Mouse (Mus musculus): ENCODE results near the gene Myl6b.
"Not testable (repeated sequence)": the region's sequence is repeated elsewhere in the genome, so short reads cannot be mapped to it uniquely, and the experiment has no call there.

Gene Myl6b

DNA sequence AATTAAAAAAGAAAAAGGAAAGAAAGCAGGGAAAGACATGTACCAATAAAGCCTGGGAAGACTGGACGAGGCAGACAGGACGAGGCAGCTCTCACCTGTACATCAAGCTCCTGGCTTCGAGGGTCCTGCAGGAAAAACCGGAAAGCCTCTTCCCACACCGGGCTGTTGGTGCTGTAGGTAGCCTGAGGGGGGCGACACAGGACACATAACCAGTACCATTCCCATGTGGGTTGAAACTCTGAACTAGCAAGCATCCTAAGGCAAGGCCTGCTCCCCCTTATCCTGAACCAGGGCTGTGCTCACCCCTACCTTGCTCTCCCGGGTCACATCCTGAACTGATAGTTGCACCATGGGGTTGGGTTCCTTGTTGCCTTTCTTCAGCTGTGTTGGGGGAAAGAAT lies 20.3 kb upstream of the Myl6b start:
- peak; percentile 35; the same call in 1 of the 2 replicates for ATAC-seq (ENCODE audit: low TSS enrichment)

DNA sequence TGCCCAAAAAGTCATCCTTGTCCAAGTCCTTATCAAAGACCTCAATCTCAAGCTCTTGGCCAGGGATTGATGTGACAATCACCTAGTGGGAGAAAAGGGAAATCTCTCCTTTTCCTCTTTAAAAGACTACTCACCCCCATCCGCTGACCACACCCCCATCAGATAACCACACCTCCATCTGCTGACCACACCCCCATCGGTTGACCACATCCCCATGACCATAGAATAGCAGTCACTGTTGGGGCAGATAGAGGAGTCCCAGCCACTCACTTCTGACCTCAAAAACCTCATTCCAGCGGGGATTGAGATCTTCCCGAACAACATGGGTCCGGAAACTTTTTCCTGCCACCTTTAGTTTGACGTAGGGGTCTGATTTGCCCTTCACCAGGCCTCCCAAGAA lies 18.2 kb upstream of the Myl6b start:
- ATAC-seq (ENCODE audit: low TSS enrichment), result no peak

- ATAC-seq (ENCODE audit: low TSS enrichment), result no peak
Observed at GRCm38 (mm10) chr10:128516029-128516428, 17.5 kb upstream of the Myl6b start.

DNA sequence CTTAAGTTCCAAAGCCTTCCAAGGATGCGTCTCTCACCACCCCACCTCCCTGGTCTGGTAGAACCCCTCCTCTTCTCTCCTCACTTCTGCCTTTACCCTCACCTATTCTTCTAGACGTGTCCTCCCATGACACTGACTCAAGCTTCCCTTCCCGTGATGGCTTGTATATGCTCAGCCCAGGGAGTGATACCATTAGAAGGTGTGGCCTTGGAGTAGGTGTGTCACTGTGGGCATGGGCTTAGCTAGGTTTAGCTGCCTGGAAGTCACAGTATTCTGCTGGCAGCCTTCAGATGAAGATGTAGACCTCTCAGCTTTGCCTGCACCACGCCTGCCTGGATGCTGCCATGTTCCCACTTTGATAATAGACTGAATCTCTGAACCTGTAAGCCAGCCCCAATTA lies 16.6 kb upstream of the Myl6b start:
- ATAC-seq (ENCODE audit: low TSS enrichment), result no peak

GRCm38 (mm10) chr10:128511761-128512160 lies 13.3 kb upstream of the Myl6b start:
- ATAC-seq (ENCODE audit: low TSS enrichment), result no peak

DNA sequence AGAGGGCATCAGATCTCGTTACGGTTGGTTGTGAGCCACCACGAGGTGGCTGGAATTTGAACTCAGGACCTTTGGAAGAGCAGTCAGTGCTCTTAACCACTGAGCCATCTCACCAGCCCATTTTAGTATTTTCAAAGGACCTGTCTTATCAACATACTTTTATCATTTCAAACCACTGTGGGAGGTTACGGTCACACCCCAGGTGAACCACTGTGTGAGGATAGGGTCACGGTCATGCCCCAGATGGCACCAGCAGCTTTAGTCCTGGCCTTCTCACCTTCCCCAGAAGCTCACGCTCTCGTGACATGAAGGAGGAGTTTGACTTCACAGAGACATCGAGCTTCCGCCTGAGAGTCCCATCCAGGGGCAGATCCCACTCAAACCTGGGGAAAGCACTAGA lies 12.7 kb upstream of the Myl6b start:
- ATAC-seq (ENCODE audit: low TSS enrichment), result no peak

GRCm38 (mm10) chr10:128510301-128510700 lies 11.8 kb upstream of the Myl6b start:
- ATAC-seq (ENCODE audit: low TSS enrichment), result no peak

GRCm38 (mm10) chr10:128509831-128510230 lies 11.3 kb upstream of the Myl6b start:
- no peak for ATAC-seq (ENCODE audit: low TSS enrichment)

- no peak for ATAC-seq (ENCODE audit: low TSS enrichment)
Observed at GRCm38 (mm10) chr10:128509203-128509602, 10.7 kb upstream of the Myl6b start.

DNA sequence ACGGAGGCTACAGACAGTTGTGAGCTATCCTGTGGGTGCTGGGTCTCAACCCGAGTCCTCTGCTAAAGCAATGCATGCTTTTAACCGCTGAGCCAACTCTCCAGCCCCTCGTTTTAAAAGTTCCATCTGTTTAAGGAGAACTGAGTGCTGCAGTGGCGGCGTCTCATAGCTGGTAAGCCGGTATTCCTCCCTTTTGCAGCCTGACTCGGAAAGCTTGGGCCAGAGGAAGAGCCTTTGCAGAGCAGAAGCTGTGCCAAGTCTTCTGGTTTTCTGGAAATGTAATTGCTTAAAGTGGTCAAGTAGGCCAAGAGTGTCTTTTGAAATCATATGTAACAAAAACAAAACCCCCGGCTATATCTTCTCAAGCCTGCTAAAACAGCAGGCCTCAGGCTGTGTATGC lies 9.8 kb upstream of the Myl6b start:
- ATAC-seq (ENCODE audit: low TSS enrichment), result no peak

DNA sequence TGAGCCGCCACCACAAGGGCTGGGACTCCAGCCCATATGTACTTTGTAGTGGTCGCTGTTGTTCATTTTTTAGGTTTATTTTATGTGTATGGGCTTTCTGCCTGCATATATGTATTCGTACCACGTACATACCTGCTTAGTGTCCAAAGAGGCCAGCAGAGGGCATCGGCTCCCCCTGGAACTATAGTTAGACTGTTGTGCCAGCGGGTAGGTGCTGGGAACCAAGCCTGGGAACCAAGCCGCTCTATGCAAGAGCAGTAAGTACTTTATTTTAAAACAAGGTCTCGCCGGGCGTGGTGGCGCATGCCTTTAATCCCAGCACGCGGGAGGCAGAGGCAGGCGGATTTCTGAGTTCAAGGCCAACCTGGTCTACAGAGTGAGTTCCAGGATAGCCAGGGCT lies 7.5 kb upstream of the Myl6b start:
- ATAC-seq (ENCODE audit: low TSS enrichment), result no peak

DNA sequence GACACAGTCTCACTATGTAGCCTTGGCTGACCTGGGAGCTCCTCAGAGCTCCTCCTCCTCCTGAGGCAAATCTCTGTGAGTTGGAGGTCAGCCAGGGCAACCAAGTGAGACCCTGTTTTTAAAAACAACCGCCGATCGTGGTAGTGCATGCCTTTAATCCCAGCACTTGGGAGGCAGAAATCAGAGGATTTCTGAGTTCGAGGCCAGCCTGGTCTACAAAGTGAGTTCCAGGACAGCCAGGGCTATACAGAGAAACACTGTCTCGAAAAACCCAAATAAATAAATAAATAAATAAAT lies 6.8 kb upstream of the Myl6b start:
- not testable (repeated sequence) for ATAC-seq (ENCODE audit: low TSS enrichment)

- no peak for ATAC-seq (ENCODE audit: low TSS enrichment)
Observed at GRCm38 (mm10) chr10:128504641-128505370, 6.3 kb upstream of the Myl6b start.

DNA sequence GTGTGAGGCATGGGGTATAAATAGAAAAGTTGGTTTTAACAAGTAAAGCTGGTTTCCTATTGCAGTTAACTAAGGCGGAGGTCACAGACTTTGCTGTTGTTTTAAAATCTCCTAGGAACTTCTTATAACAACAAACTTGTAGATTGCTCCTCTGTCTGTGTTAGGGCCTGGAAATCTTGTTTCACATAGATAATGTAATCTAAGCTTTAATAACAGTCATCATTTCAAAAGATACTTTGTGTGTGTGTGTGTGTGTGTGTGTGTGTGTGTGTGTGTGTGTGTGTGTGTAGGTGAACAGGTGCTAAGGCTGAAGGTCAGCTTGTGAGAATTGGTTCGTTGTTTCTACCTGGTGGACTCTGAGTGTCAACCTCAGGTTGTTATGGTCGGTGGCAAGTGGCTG lies 5.5 kb upstream of the Myl6b start:
- no peak for ATAC-seq (ENCODE audit: low TSS enrichment)

DNA sequence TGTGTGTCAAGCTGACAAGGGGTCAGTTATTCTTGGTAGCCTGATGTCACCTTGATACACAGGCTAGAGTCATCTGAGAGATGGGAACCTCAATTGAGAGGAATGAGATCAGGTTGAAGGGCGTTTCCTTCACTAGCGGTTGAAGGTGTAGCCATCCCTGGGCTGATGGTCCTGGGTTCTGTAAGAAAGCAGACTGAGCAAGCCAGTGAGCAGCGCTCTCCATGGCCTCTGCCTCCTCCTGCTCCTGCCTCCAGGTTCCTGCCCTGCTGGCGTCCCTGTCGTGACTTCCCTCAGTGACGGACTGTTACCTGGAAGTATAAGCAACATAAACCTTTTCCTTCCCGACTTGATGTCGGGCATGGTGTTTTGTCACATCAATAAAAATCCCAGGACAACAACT lies 5.0 kb upstream of the Myl6b start:
- ATAC-seq (ENCODE audit: low TSS enrichment), result no peak

DNA sequence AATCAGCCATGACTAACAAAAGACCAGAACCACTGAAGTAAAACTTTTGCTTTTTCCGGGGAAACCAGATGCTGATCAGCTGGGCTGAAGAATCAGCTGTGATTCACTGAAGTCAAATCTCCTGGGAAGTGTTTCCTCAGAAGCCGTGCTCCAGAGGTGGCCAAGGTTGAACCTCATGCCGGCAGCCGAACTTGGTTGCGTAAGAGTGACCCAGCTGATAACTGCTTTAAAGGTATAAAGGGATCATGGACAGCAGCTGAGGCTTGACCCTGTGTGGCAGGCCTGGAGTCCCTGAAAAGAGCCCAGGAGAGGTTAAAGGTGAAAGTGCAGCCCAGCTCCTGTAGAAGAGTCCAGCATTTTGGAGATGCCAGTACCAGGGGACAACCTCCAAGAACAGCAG lies 3.9 kb upstream of the Myl6b start:
- ATAC-seq (ENCODE audit: low TSS enrichment), result no peak

DNA sequence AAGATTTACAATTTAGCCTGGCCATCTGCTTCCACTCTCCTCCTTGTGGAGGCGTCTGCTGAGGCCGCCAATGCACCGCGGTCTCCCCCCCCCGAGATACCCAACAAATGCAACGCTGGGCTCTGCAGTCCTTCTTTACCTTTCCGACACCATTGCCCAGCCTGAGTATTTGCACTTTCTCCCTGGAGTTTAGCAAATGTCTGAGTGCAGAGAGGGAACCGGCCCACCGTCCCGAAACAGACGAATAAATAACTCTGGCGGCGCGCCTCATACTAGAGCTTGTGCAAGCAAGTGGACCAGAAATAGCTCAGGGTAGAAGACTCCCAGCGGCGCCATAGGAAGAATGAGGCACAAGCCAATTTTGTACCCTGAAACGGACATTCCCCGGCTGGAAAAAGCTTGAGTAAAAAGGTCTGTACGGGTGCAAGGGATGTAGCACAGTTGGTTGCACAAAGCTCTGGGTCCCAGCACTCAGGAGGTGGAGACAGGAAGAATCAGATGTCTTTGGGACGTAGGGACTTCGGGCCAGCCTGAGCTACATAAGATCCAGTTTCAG lies 709 bp upstream of the Myl6b start:
- peak; percentile 36 for ATAC-seq (ENCODE audit: low TSS enrichment)

- ATAC-seq (ENCODE audit: low TSS enrichment), result no peak
Observed at GRCm38 (mm10) chr10:128497134-128497737, 1.2 kb downstream of the Myl6b start.

DNA sequence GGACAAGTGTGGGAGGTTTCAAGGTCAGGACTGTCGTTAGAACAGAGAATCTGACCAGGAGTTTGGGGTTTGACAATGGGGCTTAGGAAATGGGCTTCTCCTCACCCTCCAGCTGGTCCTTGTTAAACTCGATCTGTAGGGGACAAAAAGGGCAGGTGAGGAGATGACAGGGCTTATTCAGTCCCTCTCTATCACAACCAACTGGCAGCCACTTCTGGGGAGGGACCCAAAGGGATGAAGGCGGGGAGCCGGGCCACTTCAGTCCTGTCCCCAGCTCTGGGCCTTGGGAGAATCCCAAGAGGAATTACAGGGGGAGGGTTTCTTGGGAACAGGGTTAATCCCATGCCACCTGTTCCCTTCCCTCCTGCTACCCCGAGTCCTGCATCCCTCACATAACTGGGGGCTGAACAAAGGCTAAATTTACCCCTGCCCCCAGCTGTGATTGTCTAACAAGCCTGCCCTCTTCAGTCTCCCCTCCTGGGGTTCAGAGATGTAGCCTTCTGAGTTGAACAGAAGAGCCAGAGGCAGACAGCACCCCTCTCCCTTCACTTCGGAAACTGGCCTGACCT lies 1.9 kb downstream of the Myl6b start:
- ATAC-seq (ENCODE audit: low TSS enrichment), result no peak

DNA sequence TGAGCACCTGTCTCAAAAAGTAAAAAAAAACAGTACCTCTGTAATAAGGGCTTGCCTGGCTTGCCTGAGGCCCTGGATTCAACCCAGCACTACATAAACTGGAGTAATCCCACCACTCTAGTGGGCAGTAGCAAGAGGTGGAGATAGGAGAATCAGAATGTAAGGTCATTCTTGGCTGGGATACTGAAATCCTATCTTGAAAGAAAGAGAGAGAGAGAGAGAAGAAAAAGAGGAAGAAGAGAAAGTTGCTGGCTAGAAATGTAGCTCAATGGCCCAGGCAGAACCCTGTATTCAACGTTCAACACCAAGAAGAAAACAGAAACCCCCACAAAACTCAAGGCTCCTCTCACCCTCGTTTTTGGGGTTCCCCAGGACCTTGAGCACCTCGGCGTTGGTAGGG lies 2.6 kb downstream of the Myl6b start:
- no peak for ATAC-seq (ENCODE audit: low TSS enrichment)

DNA sequence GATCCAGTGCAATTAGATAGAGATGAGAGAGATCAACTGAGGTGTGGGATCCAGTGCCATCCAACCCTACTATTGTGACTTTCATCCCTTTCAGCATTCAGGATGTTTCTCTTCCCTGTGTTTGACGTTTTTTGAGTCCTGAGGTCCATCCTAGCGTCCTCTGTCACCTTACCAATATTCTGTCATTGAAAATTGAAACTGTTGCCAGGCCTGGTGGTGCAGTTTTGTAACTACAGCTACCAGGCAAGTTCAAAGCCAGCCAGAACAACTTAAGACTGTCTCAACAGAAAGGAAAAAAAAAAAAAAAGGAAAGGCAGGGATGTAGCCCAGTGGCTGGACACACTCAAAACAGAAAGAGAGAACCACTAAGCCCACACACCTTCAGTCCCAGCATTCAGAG lies 3.2 kb downstream of the Myl6b start:
- ATAC-seq (ENCODE audit: low TSS enrichment), result no peak

DNA sequence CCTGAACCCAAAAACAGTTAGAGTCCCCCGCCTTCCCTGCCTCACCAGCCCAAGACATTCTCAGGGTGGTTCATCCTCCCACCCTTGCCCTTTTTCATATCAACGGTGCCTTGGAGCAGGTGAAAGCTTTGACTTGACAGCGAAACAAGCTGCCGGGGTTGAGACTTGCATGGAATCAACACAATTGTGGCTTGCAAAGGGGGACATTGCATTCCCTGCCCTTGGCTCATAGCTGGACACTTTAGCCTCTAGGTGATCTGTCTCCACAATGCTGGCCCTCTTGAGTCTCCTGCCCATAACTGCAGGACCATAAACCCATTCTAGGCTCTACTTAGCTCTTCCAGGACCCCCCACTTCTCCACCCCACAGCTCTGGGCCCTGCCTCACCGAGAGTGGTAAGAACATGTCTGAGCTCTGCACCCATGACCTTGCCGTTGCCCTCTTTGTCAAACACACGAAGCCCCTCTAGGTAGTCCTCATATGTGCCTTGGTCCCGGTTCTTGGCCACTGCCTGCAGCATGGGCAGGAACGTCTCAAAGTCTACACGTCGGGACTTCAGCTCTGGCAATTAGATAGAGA lies 3.7 kb downstream of the Myl6b start:
- ATAC-seq (ENCODE audit: low TSS enrichment), result no peak

All from frontal cortex, adult (tissue).